In genomic region chr1:39134521-39134920, GRCm38 (mm10) we compare ENCODE assay signal across 20 mouse cellular contexts.
"Had no signal": no experiment of that assay in that cellular context is flagged by ENCODE, and none has a peak within 500 bp of the region (broad histone marks: within the 10 kb centered on the region; RNA-seq: fewer than 3 reads in every experiment).

No protein-coding gene starts in this region.

- DNase-seq: kidney, adult 2 months; kidney, postnatal 25 days; layer of hippocampus, adult 9-11 months; liver, postnatal 0 days; lung, postnatal 10 days; lung, postnatal 4 days; midbrain, embryonic 14.5 days; right cerebral cortex, adult 18-20 months; right cerebral cortex, postnatal 14 days; right cerebral cortex, postnatal 4 days; thymus, adult 18-20 months; thymus, postnatal 4 days had no signal

- H3K36me3 ChIP-seq: limb, embryonic 12.5 days; lung, embryonic 15.5 days had no signal

- H3K27me3 ChIP-seq: limb, embryonic 12.5 days; lung, embryonic 15.5 days had no signal

- H3K4me2 ChIP-seq: limb, embryonic 12.5 days; liver, embryonic 11.5 days; lung, embryonic 15.5 days; midbrain, embryonic 11.5 days had no signal

- H3K27ac ChIP-seq: kidney, postnatal 0 days; layer of hippocampus, adult 2 months; limb, embryonic 12.5 days; liver, embryonic 14.5 days; lung, embryonic 15.5 days had no signal

- ATAC-seq: intestine, embryonic 16.5 days; liver, postnatal 0 days had no signal

- H3K4me3 ChIP-seq: layer of hippocampus, adult 2 months; limb, embryonic 12.5 days; lung, embryonic 15.5 days had no signal

- H3K9ac ChIP-seq: limb, embryonic 12.5 days; liver, embryonic 14.5 days; liver, postnatal 0 days; lung, embryonic 15.5 days had no signal

- H3K4me1 ChIP-seq: lung, embryonic 15.5 days had no signal

- H3K9me3 ChIP-seq: limb, embryonic 12.5 days; lung, embryonic 15.5 days had no signal
